In the genomic region with DNA sequence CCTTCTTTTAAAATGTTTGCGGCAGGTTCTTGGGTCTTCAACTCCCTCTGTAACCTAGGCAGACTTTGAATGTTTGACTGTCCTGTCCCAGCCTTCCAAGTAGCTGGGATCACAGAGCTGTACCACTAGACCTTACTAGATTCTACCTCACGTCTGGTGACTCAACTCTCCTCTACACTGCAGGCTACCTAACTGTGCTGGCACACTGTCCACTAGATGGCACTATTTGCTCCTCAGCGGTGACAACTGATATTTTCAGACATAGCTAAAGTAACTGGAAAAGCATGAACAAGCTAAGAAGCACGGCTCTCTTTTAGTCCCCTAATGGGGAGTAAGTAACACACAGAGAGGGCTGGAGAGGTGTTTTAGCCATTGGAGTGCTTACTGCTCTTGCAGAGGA, we compare ENCODE assay signal across 10 mouse cellular contexts. TPM values are rescaled to one million over a fixed set of nuclear protein-coding genes. Genes with fewer than 3 reads are reported as not detected.
DNase-seq lines count a peak whose midpoint lies in the region; ATAC-seq and TF ChIP-seq lines count a peak whose summit lies in the region.
"Had no signal": no experiment of that assay in that cellular context is flagged by ENCODE, and none has a peak within 500 bp of the region (broad histone marks: within the 10 kb centered on the region; RNA-seq: fewer than 3 reads in every experiment).

No protein-coding gene starts in this region.

- no peaks in the 10 kb centered on the region for H3K4me1 ChIP-seq in kidney, embryonic 15.5 days
- no peaks in the 10 kb centered on the region for H3K4me1 ChIP-seq in bone marrow, adult 2 months (ENCODE audit: control insufficient read depth, insufficient read depth, low read length)
- no peaks in the 10 kb centered on the region for H3K4me1 ChIP-seq in embryonic facial prominence, embryonic 15.5 days
- H3K4me1 ChIP-seq in hindbrain, embryonic 14.5 days (replicated peaks; ENCODE audit: control insufficient read depth, insufficient read depth, low read length) = no peaks in the 10 kb centered on the region
- H3K4me1 ChIP-seq: embryonic facial prominence, embryonic 12.5 days; stomach, embryonic 15.5 days had no signal

- H3K4me2 ChIP-seq in kidney, embryonic 15.5 days = no peak overlapping the region
- H3K4me2 ChIP-seq in embryonic facial prominence, embryonic 15.5 days (replicated peaks) = no peak overlapping the region
- H3K4me2 ChIP-seq in hindbrain, embryonic 14.5 days (replicated peaks) = no peak overlapping the region
- H3K4me2 ChIP-seq: embryonic facial prominence, embryonic 12.5 days; stomach, embryonic 15.5 days had no signal

- H3K36me3 ChIP-seq in kidney, embryonic 15.5 days = peaks cover 45% of the 10 kb centered on the region
- H3K36me3 ChIP-seq in embryonic facial prominence, embryonic 15.5 days = peaks cover 32% of the 10 kb centered on the region
- H3K36me3 ChIP-seq in hindbrain, embryonic 14.5 days (replicated peaks; ENCODE audit: control insufficient read depth, insufficient read depth) = peaks cover 37% of the 10 kb centered on the region

- no peak overlapping the region for H3K4me3 ChIP-seq in kidney, embryonic 15.5 days (replicated peaks)
- H3K4me3 ChIP-seq in bone marrow, adult 2 months (replicated peaks; ENCODE audit: control insufficient read depth, low read depth, low read length) = no peak overlapping the region
- H3K4me3 ChIP-seq in embryonic facial prominence, embryonic 15.5 days (replicated peaks) = no peak overlapping the region
- no peak overlapping the region for H3K4me3 ChIP-seq in hindbrain, embryonic 14.5 days (replicated peaks; ENCODE audit: low read length)
- no peak overlapping the region for H3K4me3 ChIP-seq in left cerebral cortex, adult 2 months
- H3K4me3 ChIP-seq: embryonic facial prominence, embryonic 12.5 days; stomach, embryonic 15.5 days had no signal

- ATAC-seq in kidney, embryonic 15.5 days (replicated peaks; ENCODE audit: low FRiP score) = no peak
- ATAC-seq in embryonic facial prominence, embryonic 15.5 days (ENCODE audit: insufficient number of reproducible peaks, low FRiP score, low TSS enrichment, low read depth) = 0 out of 2 replicates have a peak, but pooled peaks have one; percentile 39
- no peak for ATAC-seq in hindbrain, embryonic 14.5 days (ENCODE audit: low FRiP score)

- H3K27ac ChIP-seq in kidney, embryonic 15.5 days = no peak overlapping the region
- no peak overlapping the region for H3K27ac ChIP-seq in bone marrow, adult 2 months (ENCODE audit: control insufficient read depth, insufficient read depth, low read depth, low read length, poor library complexity)
- H3K27ac ChIP-seq in embryonic facial prominence, embryonic 15.5 days (replicated peaks) = no peak overlapping the region
- no peak overlapping the region for H3K27ac ChIP-seq in hindbrain, embryonic 14.5 days
- no peak overlapping the region for H3K27ac ChIP-seq in left cerebral cortex, adult 2 months
- H3K27ac ChIP-seq: embryonic facial prominence, embryonic 12.5 days; stomach, embryonic 15.5 days had no signal

- 31% methylated on average over 4 of the region's 4 CpGs for WGBS in kidney, embryonic 15.5 days
- WGBS in bone marrow, adult 2 months = 40% methylated on average over 4 of the region's 4 CpGs
- 30% methylated on average over 4 of the region's 4 CpGs for WGBS in embryonic facial prominence, embryonic 15.5 days
- 33% methylated on average over 4 of the region's 4 CpGs for WGBS in hindbrain, embryonic 14.5 days

- no peaks in the 10 kb centered on the region for H3K27me3 ChIP-seq in kidney, embryonic 15.5 days
- no peaks in the 10 kb centered on the region for H3K27me3 ChIP-seq in embryonic facial prominence, embryonic 15.5 days
- no peaks in the 10 kb centered on the region for H3K27me3 ChIP-seq in hindbrain, embryonic 14.5 days (ENCODE audit: control insufficient read depth, insufficient read depth, low read length)
- H3K27me3 ChIP-seq: embryonic facial prominence, embryonic 12.5 days; stomach, embryonic 15.5 days had no signal

- no peak overlapping the region for H3K9ac ChIP-seq in kidney, embryonic 15.5 days
- no peak overlapping the region for H3K9ac ChIP-seq in embryonic facial prominence, embryonic 15.5 days
- H3K9ac ChIP-seq in hindbrain, embryonic 14.5 days = no peak overlapping the region
- H3K9ac ChIP-seq: embryonic facial prominence, embryonic 12.5 days; stomach, embryonic 15.5 days had no signal

- no peaks in the 10 kb centered on the region for H3K9me3 ChIP-seq in kidney, embryonic 15.5 days (replicated peaks)
- H3K9me3 ChIP-seq in embryonic facial prominence, embryonic 15.5 days (replicated peaks) = no peaks in the 10 kb centered on the region
- no peaks in the 10 kb centered on the region for H3K9me3 ChIP-seq in hindbrain, embryonic 14.5 days (ENCODE audit: control insufficient read depth, low read length)
- H3K9me3 ChIP-seq: embryonic facial prominence, embryonic 12.5 days; stomach, embryonic 15.5 days had no signal

- DNase-seq in kidney, adult 18-20 months = peak; percentile 68
- DNase-seq in hindbrain, embryonic 14.5 days (ENCODE audit: low spot score) = peak; percentile 80
- peak; percentile 46 to 57 for DNase-seq in left cerebral cortex, adult 2 months (ENCODE audit: extremely low spot score in 1 of 2, low spot score in 2 of 2)
- DNase-seq in lung, postnatal 4 days = peak; percentile 32 to 69
- peak; percentile 47 for DNase-seq in spleen, adult 12 weeks (ENCODE audit: low spot score)

- peak; percentile 79 for TF ChIP-seq CTCF in bone marrow, adult 2 months (IDR thresholded peaks at IDR 0.05; ENCODE audit: control insufficient read depth, insufficient read depth, low read length)
- peak; percentile 86 for TF ChIP-seq CTCF in left cerebral cortex, adult 2 months (IDR thresholded peaks at IDR 0.05)

- TF ChIP-seq POLR2A in bone marrow, adult 2 months (IDR thresholded peaks at IDR 0.05; ENCODE audit: borderline replicate concordance, control insufficient read depth, low read depth, low read length) = no peak

- intact Hi-C loops in left cerebral cortex, adult 2 months (cut with DNase I) = loop anchor here (2.0 kb wide), 1 partner anchor 91 kb away; no protein-coding TSS in a partner anchor

RNA-seq across cellular contexts. Expression of a gene that starts 8.3 kb away (rescaled TPM):
- polyA plus RNA-seq in kidney, embryonic 15.5 days (2015; fragmentation: Nextera tagmentation; extraction: Ambion mirVana) = 0.23 and 0.43 TPM in 2 replicates
- 2.3 TPM in 1 of 2 replicates, not detected in the other for polyA plus RNA-seq in bone marrow, adult 2 months (2011; ENCODE audit: insufficient read depth, insufficient read length, low replicate concordance, missing spikeins)
- polyA plus RNA-seq in embryonic facial prominence, embryonic 15.5 days (2015; fragmentation: Nextera tagmentation; extraction: Ambion mirVana) = 0.39 TPM in 1 of 2 replicates, not detected in the other
- polyA plus RNA-seq in hindbrain, embryonic 14.5 days (2014; fragmentation: Nextera tagmentation; extraction: Ambion mirVana) = 0.53 and 0.59 TPM in 2 replicates
- under 1 TPM; 0.33 to 0.38 TPM for total RNA-seq in left cerebral cortex, adult 2 months (2021)

RNA-seq across cellular contexts. Expression of a gene that starts 10.2 kb away (rescaled TPM):
- 66.6 and 68.0 TPM in 2 replicates for polyA plus RNA-seq in kidney, embryonic 15.5 days (2015; fragmentation: Nextera tagmentation; extraction: Ambion mirVana)
- 29.6 and 39.4 TPM in 2 replicates for polyA plus RNA-seq in bone marrow, adult 2 months (2011; ENCODE audit: insufficient read depth, insufficient read length, low replicate concordance, missing spikeins)
- 49.5 and 50.0 TPM in 2 replicates for polyA plus RNA-seq in embryonic facial prominence, embryonic 15.5 days (2015; fragmentation: Nextera tagmentation; extraction: Ambion mirVana)
- 116 and 121 TPM in 2 replicates for polyA plus RNA-seq in hindbrain, embryonic 14.5 days (2014; fragmentation: Nextera tagmentation; extraction: Ambion mirVana)
- 10 to 100 TPM; 55.5 to 68.1 TPM for total RNA-seq in left cerebral cortex, adult 2 months (2021)

RNA-seq across cellular contexts. Expression of a gene that starts 39.5 kb away (rescaled TPM):
- 0.23 TPM in 2 replicates for polyA plus RNA-seq in kidney, embryonic 15.5 days (2015; fragmentation: Nextera tagmentation; extraction: Ambion mirVana)
- polyA plus RNA-seq in bone marrow, adult 2 months (2011; ENCODE audit: insufficient read depth, insufficient read length, low replicate concordance, missing spikeins) = 0.29 and 0.45 TPM in 2 replicates
- 0.19 and 0.20 TPM in 2 replicates for polyA plus RNA-seq in embryonic facial prominence, embryonic 15.5 days (2015; fragmentation: Nextera tagmentation; extraction: Ambion mirVana)
- polyA plus RNA-seq in hindbrain, embryonic 14.5 days (2014; fragmentation: Nextera tagmentation; extraction: Ambion mirVana) = 0.04 and 0.17 TPM in 2 replicates
- total RNA-seq in left cerebral cortex, adult 2 months (2021) = under 1 TPM; 0.38 to 0.40 TPM

RNA-seq across cellular contexts. Expression of a gene that starts 40.2 kb away (rescaled TPM):
- 34.3 and 38.7 TPM in 2 replicates for polyA plus RNA-seq in kidney, embryonic 15.5 days (2015; fragmentation: Nextera tagmentation; extraction: Ambion mirVana)
- 12.8 and 20.7 TPM in 2 replicates for polyA plus RNA-seq in bone marrow, adult 2 months (2011; ENCODE audit: insufficient read depth, insufficient read length, low replicate concordance, missing spikeins)
- 41.7 and 42.5 TPM in 2 replicates for polyA plus RNA-seq in embryonic facial prominence, embryonic 15.5 days (2015; fragmentation: Nextera tagmentation; extraction: Ambion mirVana)
- polyA plus RNA-seq in hindbrain, embryonic 14.5 days (2014; fragmentation: Nextera tagmentation; extraction: Ambion mirVana) = 18.7 and 21.6 TPM in 2 replicates
- 10 to 100 TPM; 43.4 to 46.8 TPM for total RNA-seq in left cerebral cortex, adult 2 months (2021)
